Mouse (Mus musculus) cerebellum, postnatal 14 days (tissue): Measurements from ENCODE around the gene Arhgap45.

Experiments
- DNase-seq, 2 experiments: peaks; one replicate each; pipeline ENCODE4 v3.0.0; 2021; ENCODE audit warnings: mixed read lengths in 2 of 2

Arhgap45 gene

DNA sequence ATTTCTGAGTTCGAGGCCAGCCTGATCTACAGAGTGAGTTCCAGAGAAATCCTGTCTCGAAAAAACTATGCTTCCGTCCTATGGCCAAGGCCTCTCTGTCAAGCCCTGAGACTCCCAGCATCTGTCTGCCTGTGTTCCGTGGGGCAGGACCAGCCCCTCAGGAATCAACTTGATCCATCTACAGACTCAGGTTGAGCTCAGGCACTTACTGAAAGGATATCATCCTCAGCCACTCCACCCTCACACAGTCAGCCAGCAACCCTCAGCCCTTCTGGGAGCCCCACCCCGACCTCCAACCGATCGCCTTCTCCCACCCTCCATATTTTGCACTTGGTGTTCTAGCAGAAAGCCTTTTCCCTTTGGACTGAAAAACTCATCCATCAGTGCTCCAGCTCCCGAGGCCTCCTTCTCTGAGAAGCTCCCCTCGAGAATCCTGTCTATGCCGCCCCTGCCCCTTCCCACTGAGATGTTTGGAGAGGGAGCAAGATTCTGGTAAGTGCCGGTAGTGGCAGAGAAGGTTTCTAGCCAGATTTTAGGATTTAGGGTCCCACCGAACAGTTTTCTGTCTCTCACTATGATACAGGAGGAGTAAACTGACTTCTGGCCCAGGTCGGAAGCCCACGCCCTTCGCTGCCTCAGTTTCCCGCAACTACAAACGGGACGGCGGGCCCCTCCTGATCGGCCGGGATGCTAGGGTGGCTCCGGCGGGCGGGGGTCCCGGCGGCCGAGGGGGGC is 28.5 kb upstream of the Arhgap45 start:
- no peak for DNase-seq

DNA sequence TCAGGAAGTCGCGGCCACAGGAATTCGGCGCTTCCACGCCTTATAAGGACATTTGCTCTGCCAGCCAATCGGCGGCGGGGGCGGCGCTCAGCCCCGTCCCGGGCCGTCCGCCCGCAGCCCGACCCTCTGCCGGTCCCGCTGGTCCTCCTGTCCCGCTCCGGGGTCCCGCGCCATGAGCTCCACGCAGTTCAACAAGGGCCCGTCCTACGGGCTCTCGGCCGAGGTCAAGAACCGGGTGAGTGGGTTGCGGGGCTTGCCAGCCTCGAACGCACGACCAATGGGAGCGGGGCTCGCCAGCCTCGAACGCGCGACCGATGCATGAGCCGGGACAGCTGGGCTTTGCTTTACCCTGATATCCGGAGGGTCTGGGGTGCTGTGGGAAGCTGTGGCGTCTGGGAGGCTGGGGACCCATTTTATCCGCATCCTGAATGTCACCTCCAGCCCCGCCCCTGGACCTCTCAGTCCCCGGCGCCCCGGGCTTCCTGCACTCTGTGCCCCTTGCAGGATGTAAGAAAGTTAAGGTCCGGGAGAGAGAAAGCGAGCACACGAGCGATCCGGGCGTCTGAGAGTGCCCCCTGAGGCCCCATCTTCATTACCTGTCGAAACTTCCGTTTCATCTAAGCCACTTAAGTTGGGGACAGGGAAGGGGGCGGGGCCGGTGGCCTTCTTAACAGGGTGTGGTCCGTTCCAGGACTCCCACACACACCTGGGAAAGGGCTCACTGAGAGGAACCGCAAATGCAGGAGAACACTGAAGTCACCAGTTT is 27.8 kb upstream of the Arhgap45 start, which contains the start of gene Cnn2:
Gene Cnn2 (plus strand): TSS at position 79 of the 766 bp plus-strand sequence.
- no peak for DNase-seq

DNA sequence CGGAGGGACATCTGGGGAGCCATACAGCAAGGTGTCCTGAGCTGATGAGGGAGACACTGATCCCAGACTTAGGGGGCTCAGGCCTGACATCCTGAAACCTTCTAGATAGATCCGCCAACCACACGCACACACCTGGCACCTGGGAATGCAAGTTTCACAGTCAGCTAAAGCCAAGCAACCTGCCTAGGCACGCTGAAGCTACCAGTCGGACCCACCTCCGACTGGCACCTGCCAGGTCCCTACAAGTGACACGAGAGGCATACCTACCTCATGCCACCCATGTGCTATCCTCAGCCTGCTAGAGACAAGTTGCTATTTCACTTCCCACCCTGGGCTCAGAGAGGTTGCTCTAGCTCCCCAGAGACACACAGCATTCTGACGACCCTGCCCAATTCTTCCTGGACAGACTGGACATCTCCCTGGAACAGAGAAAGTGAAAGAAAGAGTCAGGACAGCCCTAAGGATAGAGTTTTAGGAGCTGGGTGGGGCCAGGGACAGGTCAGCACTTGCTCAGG is 27.1 kb upstream of the Arhgap45 start:
- no peak for DNase-seq

DNA sequence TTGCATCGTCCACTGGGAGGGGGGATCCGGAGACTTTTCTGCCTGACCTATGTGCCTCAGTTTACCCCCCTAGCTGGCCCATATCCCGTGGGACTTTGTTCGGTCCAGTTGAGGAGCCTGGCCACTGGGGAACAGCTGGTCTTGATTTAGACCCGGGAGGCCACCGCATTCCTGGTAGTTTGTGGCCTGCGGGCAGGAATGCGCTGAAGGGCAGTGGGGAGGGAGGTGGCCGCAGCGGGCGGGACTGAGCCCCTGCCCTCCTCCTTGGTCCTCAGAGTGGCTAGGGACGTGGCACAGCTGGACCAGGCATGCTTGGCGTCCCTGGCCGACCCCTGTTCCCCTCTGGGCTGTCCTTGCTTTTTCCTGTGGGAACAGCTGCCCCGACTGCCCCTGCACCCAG is 26.6 kb upstream of the Arhgap45 start:
- no peak for DNase-seq

DNA sequence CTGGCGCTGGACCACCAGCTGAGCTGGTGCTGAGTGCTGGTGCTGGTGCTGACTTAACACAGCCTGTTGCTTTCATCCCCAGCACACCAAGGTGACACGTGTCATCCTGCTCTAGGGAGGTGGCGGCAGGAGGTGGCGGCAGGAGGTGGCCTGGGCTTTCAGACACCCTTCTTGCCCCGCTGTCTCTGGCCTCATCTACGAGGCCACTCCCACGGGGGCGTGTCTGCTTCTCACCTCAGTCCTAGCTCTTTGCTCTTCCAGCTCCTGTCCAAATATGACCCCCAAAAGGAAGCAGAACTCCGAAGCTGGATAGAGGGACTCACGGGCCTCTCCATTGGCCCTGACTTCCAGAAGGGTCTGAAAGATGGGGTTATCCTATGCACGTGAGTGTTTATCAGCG is 25.4 kb upstream of the Arhgap45 start:
- DNase-seq: no peak

DNA sequence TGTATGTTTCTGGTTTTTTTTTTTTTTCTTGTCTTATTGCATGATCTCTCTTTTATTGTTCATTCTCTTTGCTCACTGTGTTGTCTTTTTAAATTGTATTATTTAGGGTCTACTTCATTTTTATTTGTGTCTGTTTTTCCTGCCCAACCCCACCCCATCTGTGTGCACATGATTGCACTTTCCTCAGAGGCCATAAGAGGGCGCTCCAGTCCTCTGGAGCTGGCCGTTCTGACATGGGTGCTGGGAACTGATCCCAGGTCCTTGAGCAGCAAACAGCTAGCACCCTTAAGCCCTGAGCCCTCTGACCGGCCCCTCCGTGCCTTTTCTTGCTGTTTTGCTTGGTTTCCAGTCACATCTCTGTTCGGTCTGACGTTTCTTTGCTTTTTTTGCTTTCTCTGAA is 24.9 kb upstream of the Arhgap45 start:
- DNase-seq: no peak

DNA sequence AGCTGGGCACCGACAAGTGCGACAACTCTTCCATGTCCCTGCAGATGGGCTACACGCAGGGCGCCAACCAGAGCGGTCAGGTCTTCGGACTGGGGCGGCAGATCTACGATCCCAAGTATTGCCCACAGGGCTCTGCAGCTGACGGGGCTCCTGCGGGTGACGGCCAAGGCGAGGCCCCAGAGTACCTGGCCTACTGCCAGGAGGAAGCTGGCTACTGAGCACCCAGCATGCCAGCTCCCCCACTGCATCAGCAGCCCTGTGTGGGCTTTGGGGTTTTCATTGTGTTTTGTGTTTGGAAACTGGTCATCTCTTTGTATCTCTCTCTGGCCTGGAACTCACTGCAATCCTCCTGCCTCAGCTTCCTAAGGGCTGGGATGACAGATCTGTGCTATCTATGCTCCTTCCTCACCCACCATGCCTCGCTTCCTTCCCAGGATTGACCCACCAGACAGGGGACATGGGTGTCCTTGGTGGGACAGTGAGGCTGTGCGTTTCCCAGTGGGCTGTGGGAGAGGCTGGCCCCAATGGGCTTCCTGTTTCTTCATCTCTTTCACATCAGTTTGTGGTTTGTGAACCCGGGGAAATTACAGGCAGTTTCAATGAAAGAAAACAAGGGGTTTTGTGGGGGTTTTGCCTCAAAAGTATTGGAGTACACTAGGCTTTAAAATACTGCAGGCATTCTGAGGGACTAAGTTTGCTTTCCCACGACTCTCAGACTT is 21.9 kb upstream of the Arhgap45 start:
- no peak for DNase-seq

DNA sequence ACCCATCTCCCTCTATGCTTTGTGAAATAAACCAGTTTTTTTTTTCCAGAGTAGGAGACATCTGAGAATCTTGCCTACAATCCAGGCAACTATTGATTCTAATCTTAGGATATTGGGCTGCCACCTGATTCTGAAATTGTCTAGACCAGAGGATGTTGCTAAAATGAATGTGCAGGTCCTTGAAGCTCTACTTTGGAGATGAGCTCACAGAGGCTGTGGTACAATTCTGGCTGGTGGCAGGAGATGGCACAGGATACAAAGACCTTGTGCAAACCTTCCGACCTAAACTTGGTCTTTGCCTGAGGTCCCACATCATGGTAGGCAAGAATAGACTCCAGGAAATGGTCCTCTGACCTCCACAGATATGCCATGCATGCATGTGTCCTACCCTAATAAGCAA is 20.8 kb upstream of the Arhgap45 start:
- DNase-seq: no peak

DNA sequence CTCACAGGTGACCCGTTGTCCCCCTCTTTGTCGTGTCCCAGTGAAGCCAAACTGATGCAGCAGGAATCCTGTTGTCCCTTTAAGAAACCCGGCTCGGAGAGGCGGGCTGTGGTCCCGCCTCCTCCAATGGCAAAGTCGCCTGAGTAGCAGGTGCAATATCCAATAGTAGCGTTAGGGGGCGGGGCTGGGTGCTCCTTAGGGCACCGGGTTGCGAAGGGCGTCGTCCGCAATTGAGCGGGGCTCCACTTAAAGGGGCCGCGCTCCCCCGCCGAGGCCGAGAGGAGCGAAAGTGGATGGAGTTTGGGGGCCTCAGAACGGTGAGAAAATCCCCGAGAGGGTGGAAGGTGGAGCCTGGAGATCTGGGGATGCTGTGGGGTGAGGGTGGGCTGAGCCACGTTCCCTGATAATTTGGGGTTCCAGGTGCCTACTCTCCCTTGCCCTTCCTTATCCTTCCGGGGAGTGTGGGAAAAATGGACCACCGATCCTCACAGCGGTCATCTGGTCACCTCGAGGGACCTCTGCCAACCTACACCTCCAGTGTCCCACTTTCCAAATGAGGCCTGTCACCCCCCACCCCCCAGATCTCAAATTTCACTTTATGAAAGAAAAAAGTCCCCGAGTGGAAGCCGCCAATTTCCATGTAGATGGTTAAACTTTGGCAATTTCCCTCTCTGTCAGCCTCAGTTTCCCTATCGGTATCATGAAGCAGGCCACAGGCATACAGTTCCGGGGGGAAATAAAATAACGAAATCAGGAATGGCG is 20.0 kb upstream of the Arhgap45 start, which contains the start of gene Abca7:
Gene Abca7 (plus strand): TSS at position 223 of the 762 bp plus-strand sequence.
- DNase-seq: peak; percentile 99 to 100

DNA sequence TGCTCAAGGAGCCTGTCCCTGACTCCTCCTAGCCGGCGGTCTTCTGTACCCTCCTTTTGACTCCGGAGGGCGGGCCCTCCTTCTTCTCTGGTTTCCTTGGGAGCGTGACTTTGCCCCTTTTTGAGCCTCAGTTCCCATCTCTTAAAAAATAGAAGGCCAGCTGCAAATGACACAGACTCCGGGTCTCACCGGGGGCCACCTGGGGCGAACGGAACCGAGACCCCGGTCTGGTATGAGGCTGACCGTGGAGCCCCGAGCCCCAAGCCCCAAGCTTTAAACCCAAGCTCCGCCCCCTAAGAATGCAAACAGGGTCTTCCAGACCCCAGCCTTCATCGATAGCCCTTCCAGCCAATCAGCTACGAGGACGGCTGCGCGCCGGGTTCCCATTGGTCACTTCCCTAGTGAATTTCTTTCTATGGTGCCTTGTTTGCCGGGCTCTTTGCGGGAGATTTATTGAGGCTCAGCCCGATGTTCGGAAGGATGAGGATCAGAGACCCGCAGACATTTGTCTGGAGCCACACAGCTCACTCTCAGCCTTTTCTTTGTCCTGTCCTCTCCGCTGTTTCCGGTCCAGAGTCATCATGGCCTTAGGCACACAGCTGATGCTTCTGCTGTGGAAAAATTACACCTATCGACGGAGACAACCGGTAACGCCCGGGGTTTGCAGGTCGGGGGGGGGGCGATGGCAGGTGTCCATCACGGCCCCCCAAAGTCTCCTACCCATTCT is 19.3 kb upstream of the Arhgap45 start:
- DNase-seq: peak; percentile 84 to 85

DNA sequence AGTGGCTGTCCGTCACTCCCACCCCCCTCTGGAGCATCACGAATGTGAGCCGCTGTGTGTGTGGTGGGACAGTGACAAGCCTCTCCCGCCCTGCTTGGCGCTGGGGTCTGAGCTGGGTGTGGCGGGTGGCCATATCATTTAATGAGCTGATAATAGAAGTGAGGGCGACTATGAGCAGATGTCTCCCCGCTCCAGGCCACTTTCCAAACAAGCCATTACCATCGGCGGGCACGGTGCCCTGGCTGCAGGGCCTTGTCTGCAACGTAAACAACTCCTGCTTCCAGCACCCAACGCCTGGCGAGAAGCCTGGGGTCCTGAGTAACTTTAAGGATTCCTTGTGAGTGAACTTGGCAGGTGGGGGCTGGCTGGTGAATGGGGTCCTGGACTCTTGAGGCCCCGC is 18.6 kb upstream of the Arhgap45 start:
- peak; percentile 75 to 84 for DNase-seq

DNA sequence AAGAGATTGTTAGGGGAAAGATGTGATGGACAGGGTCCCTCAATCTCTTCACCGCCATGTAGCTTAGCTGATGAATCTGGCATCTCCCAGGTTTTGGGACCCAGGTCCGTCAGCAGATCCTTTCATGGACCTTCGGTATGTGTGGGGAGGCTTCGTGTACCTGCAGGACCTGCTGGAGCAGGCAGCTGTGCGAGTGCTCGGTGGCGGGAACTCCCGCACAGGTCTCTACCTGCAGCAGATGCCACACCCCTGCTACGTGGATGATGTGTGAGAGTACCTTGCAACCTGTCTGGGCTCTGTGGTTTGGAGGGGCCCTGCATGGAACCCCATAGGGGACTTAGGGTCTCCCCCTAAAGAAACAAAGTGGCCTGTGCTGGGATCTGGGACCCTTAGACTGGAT is 14.5 kb upstream of the Arhgap45 start:
- no peak for DNase-seq

DNA sequence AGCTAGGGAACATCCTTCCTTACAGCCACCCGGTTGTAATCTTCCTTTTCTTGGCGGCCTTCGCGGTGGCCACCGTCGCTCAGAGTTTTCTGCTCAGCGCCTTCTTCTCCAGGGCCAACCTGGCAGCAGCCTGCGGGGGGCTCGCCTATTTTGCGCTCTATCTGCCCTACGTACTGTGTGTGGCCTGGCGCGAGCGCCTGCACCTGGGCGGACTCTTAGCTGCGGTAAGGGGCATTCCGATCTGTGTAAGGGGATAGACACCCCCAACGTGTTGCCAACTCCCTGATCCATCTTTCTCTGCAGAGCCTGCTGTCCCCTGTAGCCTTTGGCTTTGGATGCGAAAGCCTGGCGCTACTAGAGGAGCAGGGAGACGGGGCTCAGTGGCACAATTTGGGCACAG is 13.6 kb upstream of the Arhgap45 start:
- no peak for DNase-seq

DNA sequence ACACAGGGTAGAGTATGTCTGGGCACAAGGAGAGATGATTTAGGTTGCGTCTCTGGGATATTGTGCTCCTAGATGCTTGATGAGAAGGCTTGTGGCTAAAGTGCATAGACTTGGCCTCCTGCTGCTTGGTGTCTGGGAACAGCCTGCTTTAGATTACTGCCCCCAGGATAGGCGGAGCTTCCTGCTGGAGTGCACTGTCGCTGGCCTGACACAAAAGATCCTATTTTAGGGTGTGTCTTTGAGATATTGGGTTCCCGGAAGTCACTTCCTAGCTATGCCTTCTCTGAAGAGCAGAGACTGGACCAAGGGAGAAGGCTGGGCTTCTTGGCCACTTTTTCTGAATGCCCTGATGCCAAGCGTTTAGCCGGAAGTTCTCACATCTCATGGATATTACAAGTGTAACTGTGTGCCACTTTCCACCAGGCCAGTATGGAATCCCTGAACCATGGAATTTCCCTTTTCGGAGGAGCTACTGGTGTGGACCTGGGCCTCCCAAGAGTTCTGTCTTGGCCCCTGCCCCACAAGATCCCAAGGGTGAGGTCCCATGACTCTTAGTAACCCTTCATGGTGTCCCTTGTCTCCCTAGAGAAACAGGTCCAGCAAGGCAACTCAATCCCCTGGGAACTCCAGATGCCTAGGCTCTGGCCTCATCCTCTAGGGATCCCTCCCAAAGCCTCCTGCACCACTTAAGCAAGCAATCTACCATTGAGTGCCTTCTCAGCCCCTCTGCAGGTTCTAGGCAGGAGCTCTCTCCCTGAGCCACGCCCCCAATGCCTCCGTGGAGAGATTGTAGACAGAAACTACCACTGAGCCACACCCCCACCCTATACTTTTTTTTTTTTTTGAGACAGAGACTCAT is 12.8 kb upstream of the Arhgap45 start:
- no peak for DNase-seq

DNA sequence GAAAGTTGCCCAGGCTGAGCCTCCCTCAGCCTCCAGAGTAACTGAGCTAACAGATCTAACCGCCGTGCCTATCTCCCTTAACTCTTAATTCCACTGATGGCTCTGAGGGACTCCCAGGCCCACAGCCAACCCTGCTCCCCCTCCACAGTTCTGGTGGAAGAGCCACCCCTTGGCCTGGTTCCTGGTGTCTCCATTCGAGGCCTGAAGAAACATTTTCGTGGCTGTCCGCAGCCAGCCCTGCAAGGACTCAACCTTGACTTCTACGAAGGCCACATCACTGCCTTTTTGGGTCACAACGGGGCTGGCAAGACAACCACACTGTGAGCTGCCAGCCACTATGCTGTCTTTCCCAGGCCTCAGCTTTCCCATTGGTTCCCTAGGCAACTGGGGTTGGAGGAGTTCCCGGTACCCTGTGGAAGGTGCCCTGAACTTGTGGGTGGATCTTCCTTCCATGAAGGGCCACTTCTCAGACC is 12.2 kb upstream of the Arhgap45 start:
- DNase-seq: no peak

DNA sequence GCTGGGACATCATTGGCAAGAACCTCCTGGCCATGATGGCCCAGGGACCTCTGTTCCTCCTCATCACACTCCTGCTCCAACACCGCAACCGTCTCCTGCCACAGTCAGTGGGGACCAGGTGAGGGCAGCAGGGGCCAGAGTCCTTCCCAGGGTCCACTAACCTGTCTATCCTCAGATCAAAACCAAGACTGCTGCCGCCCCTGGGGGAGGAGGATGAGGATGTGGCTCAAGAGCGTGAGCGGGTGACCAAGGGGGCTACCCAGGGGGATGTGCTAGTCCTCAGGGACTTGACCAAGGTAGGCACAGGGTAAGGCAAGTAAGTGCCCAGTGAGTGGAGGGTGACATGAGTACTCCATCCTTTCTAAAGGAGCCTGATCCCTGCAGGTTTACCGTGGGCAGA is 4.7 kb upstream of the Arhgap45 start:
- DNase-seq: no peak

DNA sequence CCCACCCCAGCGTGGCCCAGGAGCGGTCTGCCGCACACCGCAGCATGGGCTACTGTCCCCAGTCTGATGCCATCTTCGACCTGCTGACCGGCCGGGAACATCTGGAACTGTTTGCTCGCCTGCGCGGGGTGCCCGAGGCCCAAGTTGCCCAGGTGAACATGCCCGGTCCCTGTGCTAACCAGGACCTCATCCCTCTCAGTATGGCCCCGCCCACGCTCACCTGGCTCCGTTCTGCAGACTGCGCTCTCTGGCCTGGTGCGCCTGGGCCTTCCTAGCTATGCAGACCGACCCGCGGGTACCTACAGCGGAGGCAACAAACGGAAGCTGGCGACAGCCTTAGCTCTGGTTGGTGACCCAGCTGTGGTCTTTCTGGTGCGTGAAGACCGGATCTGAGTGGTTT is 2.8 kb upstream of the Arhgap45 start:
- DNase-seq: no peak

DNA sequence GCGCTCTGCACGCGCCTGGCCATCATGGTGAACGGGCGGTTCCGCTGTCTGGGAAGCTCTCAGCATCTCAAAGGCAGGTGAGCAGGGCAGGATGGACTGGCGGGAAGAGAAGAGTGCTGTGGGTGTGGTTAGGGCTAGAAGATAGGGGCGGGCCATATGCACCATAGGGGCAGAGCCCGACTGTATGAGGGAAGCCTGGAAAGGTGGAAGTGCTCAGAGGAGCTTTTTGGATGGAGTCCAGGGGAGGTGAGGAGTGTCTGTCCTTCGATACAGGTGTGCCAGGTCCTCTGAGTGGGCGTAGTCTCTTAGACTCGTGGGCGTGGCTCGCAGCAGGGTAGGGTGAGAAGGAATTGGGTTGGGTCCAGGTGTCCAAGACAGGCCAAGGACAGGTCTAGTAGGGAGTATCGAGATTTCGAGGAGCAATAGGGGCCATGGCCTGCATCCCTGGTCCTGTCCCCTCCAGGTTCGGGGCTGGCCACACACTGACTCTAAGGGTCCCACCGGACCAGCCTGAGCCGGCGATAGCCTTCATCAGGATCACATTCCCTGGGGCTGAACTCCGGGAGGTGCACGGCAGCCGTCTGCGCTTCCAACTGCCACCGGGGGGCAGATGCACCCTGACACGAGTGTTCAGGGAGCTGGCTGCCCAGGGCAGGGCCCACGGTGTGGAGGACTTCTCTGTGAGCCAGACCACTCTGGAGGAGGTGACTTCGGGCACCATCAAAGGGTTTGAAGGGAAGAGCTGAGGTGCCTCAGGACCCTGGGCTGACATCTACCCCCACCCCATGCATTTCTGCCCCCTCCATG is 1.8 kb upstream of the Arhgap45 start:
- no peak for DNase-seq

DNA sequence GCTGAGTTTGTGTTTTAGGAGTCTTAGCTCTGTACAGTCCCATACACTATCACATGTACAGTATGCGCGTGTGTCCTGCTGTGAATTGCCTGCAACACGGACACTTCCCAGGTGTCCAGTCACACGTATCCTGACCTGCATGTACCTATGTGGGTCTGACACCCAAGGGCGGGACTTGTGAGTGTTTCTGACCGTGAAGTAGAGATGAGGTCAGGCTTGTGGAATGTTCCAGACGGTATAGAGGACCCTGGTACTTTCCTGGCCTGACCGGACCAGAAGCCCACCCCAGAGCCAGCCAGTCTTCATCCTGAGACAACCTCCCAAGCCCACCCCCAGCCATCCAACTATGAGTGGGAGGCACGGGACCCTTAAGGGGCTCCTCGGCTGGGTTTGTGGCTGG is 870 bp upstream of the Arhgap45 start:
- DNase-seq: no peak

DNA sequence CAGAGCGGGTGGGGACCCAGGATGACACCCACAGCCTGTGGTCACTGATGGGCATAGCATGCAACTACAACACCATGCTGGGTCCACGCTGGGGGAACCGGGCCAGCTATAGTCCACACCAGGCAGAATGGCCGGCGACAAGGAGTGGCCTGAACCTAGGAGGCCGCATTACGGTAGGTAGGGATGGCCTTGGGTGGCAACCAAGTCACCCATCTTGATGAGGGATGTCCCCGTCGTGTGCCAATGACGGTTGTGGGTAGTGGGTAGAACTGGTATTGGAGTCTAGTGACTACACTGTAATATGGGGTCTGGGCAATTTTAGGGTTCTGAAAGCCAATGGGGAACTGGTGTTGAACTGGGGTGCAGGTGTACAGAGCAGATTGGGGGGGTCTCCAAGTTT is 478 bp downstream of the Arhgap45 start:
- DNase-seq: no peak
